Mouse (Mus musculus) cortical plate, adult 2 months (tissue): ENCODE measurements around the gene Olfr573-ps1.

Experiments used
- CTCF ChIP-seq: fragments of 200-500 bp; IDR thresholded peaks from 2 replicates; pipeline ENCODE4 v1.5.1; 2011; ENCODE audit warnings: mild to moderate bottlenecking, control low read depth, low read length; ENCODE audit not compliant: insufficient read depth; ENCODE audit errors: extremely low read depth
- POLR2A ChIP-seq: fragments of 200-500 bp; IDR thresholded peaks from 2 replicates; pipeline ENCODE4 v1.6.1; 2011; ENCODE audit warnings: mild to moderate bottlenecking, low read length, control low read depth; ENCODE audit not compliant: insufficient read depth; ENCODE audit errors: extremely low read depth

GRCm38 (mm10) chr7:102916405-102916804, 26.0 kb downstream of the Olfr573-ps1 start:
- no peak for TF ChIP-seq CTCF
- TF ChIP-seq POLR2A, result no peak
